Mouse (Mus musculus): Measurements from ENCODE around the gene Arhgap21. TPM values are rescaled to one million over a fixed set of nuclear protein-coding genes. Genes with fewer than 3 reads are reported as not detected.

Gene Arhgap21
- polyA plus RNA-seq, 1 experiment from 2014 or later: 53.4 TPM

- Histone ChIP-seq H3K27me3 (ENCODE audit: control insufficient read depth, insufficient read depth, low read length) (no peaks in the 10 kb centered on the region), H3K9ac (replicated peaks; ENCODE audit: low read depth, low read length) (no peak overlapping the region), H3K36me3 (ENCODE audit: control insufficient read depth, insufficient read depth, low read length) (no peaks in the 10 kb centered on the region; the same call in 1 of the 2 replicates), H3K4me3 (ENCODE audit: low read depth, low read length) (no peak overlapping the region), H3K9me3 (ENCODE audit: control insufficient read depth, low read length) (no peaks in the 10 kb centered on the region), H3K4me1 (ENCODE audit: control insufficient read depth, insufficient read depth, low read length) (no peaks in the 10 kb centered on the region), H3K4me2 (ENCODE audit: low read depth, low read length) (no peak overlapping the region), H3K27ac (ENCODE audit: low read depth, low read length) (no peak overlapping the region)
- 88% methylated on average over 10 of the region's 10 CpGs for WGBS
- no peak for ATAC-seq (ENCODE audit: low read depth)
Measured at GRCm38 (mm10) chr2:20914531-20915320, 54.0 kb downstream of the Arhgap21 start.

GRCm38 (mm10) chr2:20913019-20913415, 55.7 kb downstream of the Arhgap21 start:
- H3K9ac ChIP-seq (replicated peaks; ENCODE audit: low read depth, low read length): no peak overlapping the region
- no peaks in the 10 kb centered on the region for H3K9me3 ChIP-seq (ENCODE audit: control insufficient read depth, low read length)
- H3K4me1 ChIP-seq (ENCODE audit: control insufficient read depth, insufficient read depth, low read length): no peaks in the 10 kb centered on the region
- no peak overlapping the region for H3K4me2 ChIP-seq (ENCODE audit: low read depth, low read length)
- ATAC-seq (ENCODE audit: low read depth): no peak
- H3K27ac ChIP-seq (ENCODE audit: low read depth, low read length): no peak overlapping the region
- H3K4me3 ChIP-seq (ENCODE audit: low read depth, low read length): no peak overlapping the region
- no peaks in the 10 kb centered on the region; the same call in 1 of the 2 replicates for H3K36me3 ChIP-seq (ENCODE audit: control insufficient read depth, insufficient read depth, low read length)
- no peaks in the 10 kb centered on the region for H3K27me3 ChIP-seq (ENCODE audit: control insufficient read depth, insufficient read depth, low read length)
- 87% methylated on average over 1 of the region's 1 CpGs for WGBS

GRCm38 (mm10) chr2:20912348-20913018, 56.2 kb downstream of the Arhgap21 start:
- Histone ChIP-seq H3K4me1 (ENCODE audit: control insufficient read depth, insufficient read depth, low read length) (no peaks in the 10 kb centered on the region), H3K4me3 (ENCODE audit: low read depth, low read length) (no peak overlapping the region), H3K27ac (ENCODE audit: low read depth, low read length) (no peak overlapping the region), H3K9me3 (ENCODE audit: control insufficient read depth, low read length) (no peaks in the 10 kb centered on the region), H3K4me2 (ENCODE audit: low read depth, low read length) (no peak overlapping the region), H3K27me3 (ENCODE audit: control insufficient read depth, insufficient read depth, low read length) (no peaks in the 10 kb centered on the region), H3K36me3 (ENCODE audit: control insufficient read depth, insufficient read depth, low read length) (no peaks in the 10 kb centered on the region; the same call in 1 of the 2 replicates), H3K9ac (replicated peaks; ENCODE audit: low read depth, low read length) (no peak overlapping the region)
- ATAC-seq (ENCODE audit: low read depth): no peak
- WGBS: 88% methylated on average over 11 of the region's 11 CpGs

- H3K27me3 ChIP-seq (ENCODE audit: control insufficient read depth, insufficient read depth, low read length): no peaks in the 10 kb centered on the region
- no peak overlapping the region for H3K9ac ChIP-seq (replicated peaks; ENCODE audit: low read depth, low read length)
- H3K9me3 ChIP-seq (ENCODE audit: control insufficient read depth, low read length): no peaks in the 10 kb centered on the region
- no peak overlapping the region for H3K4me2 ChIP-seq (ENCODE audit: low read depth, low read length)
- no peaks in the 10 kb centered on the region; the same call in 1 of the 2 replicates for H3K36me3 ChIP-seq (ENCODE audit: control insufficient read depth, insufficient read depth, low read length)
- no peaks in the 10 kb centered on the region for H3K4me1 ChIP-seq (ENCODE audit: control insufficient read depth, insufficient read depth, low read length)
- no peak overlapping the region for H3K27ac ChIP-seq (ENCODE audit: low read depth, low read length)
- 97% methylated on average over 3 of the region's 3 CpGs for WGBS
- no peak overlapping the region for H3K4me3 ChIP-seq (ENCODE audit: low read depth, low read length)
- no peak for ATAC-seq (ENCODE audit: low read depth)
Measured at GRCm38 (mm10) chr2:20910446-20910845, 58.2 kb downstream of the Arhgap21 start.

- Histone ChIP-seq H3K27ac (ENCODE audit: low read depth, low read length) (no peak overlapping the region), H3K4me2 (ENCODE audit: low read depth, low read length) (no peak overlapping the region), H3K4me3 (ENCODE audit: low read depth, low read length) (no peak overlapping the region), H3K9me3 (ENCODE audit: control insufficient read depth, low read length) (no peaks in the 10 kb centered on the region), H3K36me3 (ENCODE audit: control insufficient read depth, insufficient read depth, low read length) (no peaks in the 10 kb centered on the region; the same call in 1 of the 2 replicates), H3K9ac (replicated peaks; ENCODE audit: low read depth, low read length) (no peak overlapping the region), H3K4me1 (ENCODE audit: control insufficient read depth, insufficient read depth, low read length) (no peaks in the 10 kb centered on the region), H3K27me3 (ENCODE audit: control insufficient read depth, insufficient read depth, low read length) (no peaks in the 10 kb centered on the region)
- WGBS: 79% methylated on average over 7 of the region's 7 CpGs
- ATAC-seq (ENCODE audit: low read depth): no peak
Measured at GRCm38 (mm10) chr2:20909404-20909803, 59.3 kb downstream of the Arhgap21 start.

- H3K36me3 ChIP-seq (ENCODE audit: control insufficient read depth, insufficient read depth, low read length): no peaks in the 10 kb centered on the region; the same call in 1 of the 2 replicates
- H3K27ac ChIP-seq (ENCODE audit: low read depth, low read length): no peak overlapping the region
- ATAC-seq (ENCODE audit: low read depth): no peak
- no peaks in the 10 kb centered on the region for H3K4me1 ChIP-seq (ENCODE audit: control insufficient read depth, insufficient read depth, low read length)
- no peak overlapping the region for H3K4me2 ChIP-seq (ENCODE audit: low read depth, low read length)
- H3K4me3 ChIP-seq (ENCODE audit: low read depth, low read length): no peak overlapping the region
- H3K27me3 ChIP-seq (ENCODE audit: control insufficient read depth, insufficient read depth, low read length): no peaks in the 10 kb centered on the region
- no peaks in the 10 kb centered on the region for H3K9me3 ChIP-seq (ENCODE audit: control insufficient read depth, low read length)
- H3K9ac ChIP-seq (replicated peaks; ENCODE audit: low read depth, low read length): no peak overlapping the region
- WGBS: 87% methylated on average over 3 of the region's 3 CpGs
Measured at GRCm38 (mm10) chr2:20907291-20907690, 61.4 kb downstream of the Arhgap21 start.

- Histone ChIP-seq H3K4me3 (ENCODE audit: low read depth, low read length) (no peak overlapping the region), H3K4me2 (ENCODE audit: low read depth, low read length) (no peak overlapping the region), H3K36me3 (ENCODE audit: control insufficient read depth, insufficient read depth, low read length) (no peaks in the 10 kb centered on the region), H3K9me3 (ENCODE audit: control insufficient read depth, low read length) (no peaks in the 10 kb centered on the region), H3K27ac (ENCODE audit: low read depth, low read length) (no peak overlapping the region), H3K4me1 (ENCODE audit: control insufficient read depth, insufficient read depth, low read length) (no peaks in the 10 kb centered on the region), H3K27me3 (ENCODE audit: control insufficient read depth, insufficient read depth, low read length) (no peaks in the 10 kb centered on the region), H3K9ac (replicated peaks; ENCODE audit: low read depth, low read length) (no peak overlapping the region)
- no peak for ATAC-seq (ENCODE audit: low read depth)
- 96% methylated on average over 8 of the region's 8 CpGs for WGBS
Measured at GRCm38 (mm10) chr2:20905411-20905810, 63.3 kb downstream of the Arhgap21 start.

- ATAC-seq (ENCODE audit: low read depth): no peak
Measured at GRCm38 (mm10) chr2:20902981-20903645, 65.6 kb downstream of the Arhgap21 start.

GRCm38 (mm10) chr2:20901916-20902315, 66.8 kb downstream of the Arhgap21 start:
- Histone ChIP-seq H3K27me3 (ENCODE audit: control insufficient read depth, insufficient read depth, low read length) (no peaks in the 10 kb centered on the region), H3K36me3 (ENCODE audit: control insufficient read depth, insufficient read depth, low read length) (no peaks in the 10 kb centered on the region), H3K4me1 (ENCODE audit: control insufficient read depth, insufficient read depth, low read length) (no peaks in the 10 kb centered on the region), H3K4me2 (ENCODE audit: low read depth, low read length) (no peak overlapping the region), H3K9ac (replicated peaks; ENCODE audit: low read depth, low read length) (no peak overlapping the region), H3K27ac (ENCODE audit: low read depth, low read length) (no peak overlapping the region), H3K4me3 (ENCODE audit: low read depth, low read length) (no peak overlapping the region), H3K9me3 (ENCODE audit: control insufficient read depth, low read length) (no peaks in the 10 kb centered on the region)
- ATAC-seq (ENCODE audit: low read depth): no peak
- 97% methylated on average over 4 of the region's 4 CpGs for WGBS

More at GRCm38 (mm10) chr2:20902981-20903645, 65.6 kb downstream of the Arhgap21 start:
- no peaks in the 10 kb centered on the region for H3K36me3 ChIP-seq (ENCODE audit: control insufficient read depth, insufficient read depth, low read length)
- no peak overlapping the region for H3K27ac ChIP-seq (ENCODE audit: low read depth, low read length)
- H3K4me3 ChIP-seq (ENCODE audit: low read depth, low read length): no peak overlapping the region
- no peaks in the 10 kb centered on the region for H3K27me3 ChIP-seq (ENCODE audit: control insufficient read depth, insufficient read depth, low read length)
- no peak overlapping the region for H3K9ac ChIP-seq (replicated peaks; ENCODE audit: low read depth, low read length)
- H3K4me2 ChIP-seq (ENCODE audit: low read depth, low read length): no peak overlapping the region
- H3K4me1 ChIP-seq (ENCODE audit: control insufficient read depth, insufficient read depth, low read length): no peaks in the 10 kb centered on the region
- H3K9me3 ChIP-seq (ENCODE audit: control insufficient read depth, low read length): no peaks in the 10 kb centered on the region
- WGBS: 89% methylated on average over 11 of the region's 11 CpGs
